Mouse (Mus musculus): Measurements from ENCODE around the gene Phgdh. TPM values are rescaled to one million over a fixed set of nuclear protein-coding genes. Genes with fewer than 3 reads are reported as not detected.

The Phgdh gene
- polyA plus RNA-seq, 1 experiment from 2014 or later = 176 TPM

GRCm38 (mm10) chr3:98291044-98291443, 48.7 kb downstream of the Phgdh start:
- no peak for ATAC-seq (ENCODE audit: low read depth)
- Histone ChIP-seq H3K9ac (replicated peaks; ENCODE audit: low read depth, low read length) (no peak overlapping the region), H3K36me3 (ENCODE audit: control insufficient read depth, insufficient read depth, low read length) (no peaks in the 10 kb centered on the region), H3K27ac (ENCODE audit: low read depth, low read length) (no peak overlapping the region), H3K4me3 (ENCODE audit: low read depth, low read length) (no peak overlapping the region), H3K27me3 (ENCODE audit: control insufficient read depth, insufficient read depth, low read length) (no peaks in the 10 kb centered on the region), H3K9me3 (ENCODE audit: control insufficient read depth, low read length) (no peaks in the 10 kb centered on the region), H3K4me2 (ENCODE audit: low read depth, low read length) (no peak overlapping the region), H3K4me1 (ENCODE audit: control insufficient read depth, insufficient read depth, low read length) (no peaks in the 10 kb centered on the region)
- 95% methylated on average over 9 of the region's 9 CpGs for WGBS

- Histone ChIP-seq H3K4me3 (ENCODE audit: low read depth, low read length) (no peak overlapping the region), H3K9ac (replicated peaks; ENCODE audit: low read depth, low read length) (no peak overlapping the region), H3K4me2 (ENCODE audit: low read depth, low read length) (no peak overlapping the region), H3K27ac (ENCODE audit: low read depth, low read length) (no peak overlapping the region), H3K4me1 (ENCODE audit: control insufficient read depth, insufficient read depth, low read length) (no peaks in the 10 kb centered on the region), H3K36me3 (ENCODE audit: control insufficient read depth, insufficient read depth, low read length) (no peaks in the 10 kb centered on the region), H3K9me3 (ENCODE audit: control insufficient read depth, low read length) (no peaks in the 10 kb centered on the region), H3K27me3 (ENCODE audit: control insufficient read depth, insufficient read depth, low read length) (no peaks in the 10 kb centered on the region)
- whole genome bisulfite sequencing = 90% methylated on average over 5 of the region's 5 CpGs
- no peak for ATAC-seq (ENCODE audit: low read depth)
These were observed 56.6 kb downstream of the Phgdh start for GRCm38 (mm10) chr3:98283205-98283604.

GRCm38 (mm10) chr3:98282422-98282821, 57.4 kb downstream of the Phgdh start:
- no peaks in the 10 kb centered on the region for H3K36me3 ChIP-seq (ENCODE audit: control insufficient read depth, insufficient read depth, low read length)
- 95% methylated on average over 8 of the region's 8 CpGs for WGBS
- H3K27me3 ChIP-seq (ENCODE audit: control insufficient read depth, insufficient read depth, low read length) = no peaks in the 10 kb centered on the region
- H3K4me3 ChIP-seq (ENCODE audit: low read depth, low read length) = no peak overlapping the region
- no peak overlapping the region for H3K27ac ChIP-seq (ENCODE audit: low read depth, low read length)
- no peak overlapping the region for H3K9ac ChIP-seq (replicated peaks; ENCODE audit: low read depth, low read length)
- ATAC-seq (ENCODE audit: low read depth) = no peak
- no peaks in the 10 kb centered on the region for H3K4me1 ChIP-seq (ENCODE audit: control insufficient read depth, insufficient read depth, low read length)
- H3K9me3 ChIP-seq (ENCODE audit: control insufficient read depth, low read length) = no peaks in the 10 kb centered on the region
- H3K4me2 ChIP-seq (ENCODE audit: low read depth, low read length) = no peak overlapping the region

- ATAC-seq (ENCODE audit: low read depth) = peak; percentile 91
- Histone ChIP-seq H3K9ac (replicated peaks; ENCODE audit: low read depth, low read length) (no peak overlapping the region), H3K36me3 (ENCODE audit: control insufficient read depth, insufficient read depth, low read length) (no peaks in the 10 kb centered on the region)
These were observed 58.7 kb downstream of the Phgdh start for GRCm38 (mm10) chr3:98280933-98281678.

GRCm38 (mm10) chr3:98280204-98280932, 59.4 kb downstream of the Phgdh start, which contains the start of gene Hmgcs2:
Hmgcs2 (plus strand) TSS chr3:98280435.
- no peak within 1 kb of the TSS for H3K9ac ChIP-seq (replicated peaks; ENCODE audit: low read depth, low read length)
- WGBS = 65% methylated on average over 14 of the region's 14 CpGs
- H3K27ac ChIP-seq (ENCODE audit: low read depth, low read length) = no peak within 1 kb of the TSS
- no peaks in the 10 kb centered on the region for H3K36me3 ChIP-seq (ENCODE audit: control insufficient read depth, insufficient read depth, low read length)
- no peaks in the 10 kb centered on the region for H3K9me3 ChIP-seq (ENCODE audit: control insufficient read depth, low read length)
- peak within 1 kb of the TSS; percentile 7; the same call in 1 of the 2 replicates for H3K4me2 ChIP-seq (ENCODE audit: low read depth, low read length)
- H3K4me1 ChIP-seq (ENCODE audit: control insufficient read depth, insufficient read depth, low read length) = no peaks in the 10 kb centered on the region
- peak; percentile 69 for ATAC-seq (ENCODE audit: low read depth)
- no peaks in the 10 kb centered on the region for H3K27me3 ChIP-seq (ENCODE audit: control insufficient read depth, insufficient read depth, low read length)
- H3K4me3 ChIP-seq (ENCODE audit: low read depth, low read length) = 0 out of 2 replicates have a peak within 1 kb of the TSS, but pooled peaks have one; percentile 1

More at GRCm38 (mm10) chr3:98280933-98281678, 58.7 kb downstream of the Phgdh start:
- Histone ChIP-seq H3K4me2 (ENCODE audit: low read depth, low read length) (peak overlapping the region; percentile 7; the same call in 1 of the 2 replicates), H3K4me1 (ENCODE audit: control insufficient read depth, insufficient read depth, low read length) (no peaks in the 10 kb centered on the region), H3K27ac (ENCODE audit: low read depth, low read length) (no peak overlapping the region), H3K27me3 (ENCODE audit: control insufficient read depth, insufficient read depth, low read length) (no peaks in the 10 kb centered on the region), H3K9me3 (ENCODE audit: control insufficient read depth, low read length) (no peaks in the 10 kb centered on the region), H3K4me3 (ENCODE audit: low read depth, low read length) (no peak overlapping the region)
- 47% methylated on average over 12 of the region's 12 CpGs for WGBS

GRCm38 (mm10) chr3:98279682-98280081, 60.1 kb downstream of the Phgdh start:
- ATAC-seq (ENCODE audit: low read depth) = no peak
- no peaks in the 10 kb centered on the region for H3K4me1 ChIP-seq (ENCODE audit: control insufficient read depth, insufficient read depth, low read length)
- H3K27ac ChIP-seq (ENCODE audit: low read depth, low read length) = no peak overlapping the region
- no peaks in the 10 kb centered on the region for H3K27me3 ChIP-seq (ENCODE audit: control insufficient read depth, insufficient read depth, low read length)
- H3K9ac ChIP-seq (replicated peaks; ENCODE audit: low read depth, low read length) = no peak overlapping the region
- H3K9me3 ChIP-seq (ENCODE audit: control insufficient read depth, low read length) = no peaks in the 10 kb centered on the region
- 61% methylated on average over 4 of the region's 4 CpGs for WGBS
- H3K36me3 ChIP-seq (ENCODE audit: control insufficient read depth, insufficient read depth, low read length) = no peaks in the 10 kb centered on the region
- H3K4me2 ChIP-seq (ENCODE audit: low read depth, low read length) = no peak overlapping the region
- H3K4me3 ChIP-seq (ENCODE audit: low read depth, low read length) = no peak overlapping the region

GRCm38 (mm10) chr3:98273623-98274398, 66.0 kb downstream of the Phgdh start:
- 58% methylated on average over 11 of the region's 11 CpGs for WGBS
- Histone ChIP-seq H3K9ac (replicated peaks; ENCODE audit: low read depth, low read length) (no peak overlapping the region), H3K9me3 (ENCODE audit: control insufficient read depth, low read length) (no peaks in the 10 kb centered on the region), H3K27ac (ENCODE audit: low read depth, low read length) (no peak overlapping the region), H3K4me1 (ENCODE audit: control insufficient read depth, insufficient read depth, low read length) (no peaks in the 10 kb centered on the region), H3K27me3 (ENCODE audit: control insufficient read depth, insufficient read depth, low read length) (no peaks in the 10 kb centered on the region), H3K4me3 (ENCODE audit: low read depth, low read length) (no peak overlapping the region), H3K36me3 (ENCODE audit: control insufficient read depth, insufficient read depth, low read length) (no peaks in the 10 kb centered on the region), H3K4me2 (ENCODE audit: low read depth, low read length) (no peak overlapping the region)
- ATAC-seq (ENCODE audit: low read depth) = peak; percentile 60; the same call in 1 of the 2 replicates

- Histone ChIP-seq H3K27ac (ENCODE audit: low read depth, low read length) (no peak overlapping the region), H3K4me3 (ENCODE audit: low read depth, low read length) (no peak overlapping the region), H3K4me2 (ENCODE audit: low read depth, low read length) (no peak overlapping the region), H3K9me3 (ENCODE audit: control insufficient read depth, low read length) (no peaks in the 10 kb centered on the region), H3K36me3 (ENCODE audit: control insufficient read depth, insufficient read depth, low read length) (no peaks in the 10 kb centered on the region), H3K27me3 (ENCODE audit: control insufficient read depth, insufficient read depth, low read length) (no peaks in the 10 kb centered on the region), H3K4me1 (ENCODE audit: control insufficient read depth, insufficient read depth, low read length) (no peaks in the 10 kb centered on the region), H3K9ac (replicated peaks; ENCODE audit: low read depth, low read length) (no peak overlapping the region)
- WGBS = 15% methylated on average over 6 of the region's 6 CpGs
- ATAC-seq (ENCODE audit: low read depth) = no peak
These were observed 72.5 kb downstream of the Phgdh start for GRCm38 (mm10) chr3:98267249-98267651.
